Mouse (Mus musculus) cerebellum, adult 11 months (tissue): ENCODE results near the gene Actr5.

ENCODE experiments used
- DNase-seq: peaks from one replicate; pipeline ENCODE4 v3.0.0; 2022

Actr5 gene

DNA sequence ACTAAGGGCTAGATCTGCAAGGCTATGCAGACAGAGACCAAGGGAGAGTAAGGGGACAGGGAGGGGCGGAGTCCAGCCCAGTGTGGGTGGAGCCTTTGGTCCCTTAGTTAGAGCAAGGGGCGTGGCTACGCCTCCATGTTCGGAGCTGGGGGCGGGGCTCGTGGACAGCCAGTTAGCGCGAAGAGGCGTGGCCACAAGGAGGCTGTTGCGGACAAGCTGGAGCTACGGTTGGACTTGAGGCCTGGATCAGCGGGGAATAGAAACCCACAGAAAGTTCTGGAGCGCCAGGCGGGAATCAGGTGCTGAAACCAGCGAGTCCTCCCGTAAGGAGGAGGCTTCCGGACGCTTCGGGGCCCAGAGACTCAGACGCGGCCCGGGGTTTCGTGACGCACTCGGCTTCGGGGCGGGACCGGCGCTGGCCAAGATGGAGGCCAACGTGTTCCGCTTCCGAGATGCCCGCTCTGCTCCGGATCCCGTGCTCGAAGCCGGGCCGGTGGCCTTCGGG lies at the start of gene Actr5:
TSS of gene Actr5 (plus strand) at position 171 of the 505 bp plus-strand sequence.
- DNase-seq, result peak; percentile 92

DNA sequence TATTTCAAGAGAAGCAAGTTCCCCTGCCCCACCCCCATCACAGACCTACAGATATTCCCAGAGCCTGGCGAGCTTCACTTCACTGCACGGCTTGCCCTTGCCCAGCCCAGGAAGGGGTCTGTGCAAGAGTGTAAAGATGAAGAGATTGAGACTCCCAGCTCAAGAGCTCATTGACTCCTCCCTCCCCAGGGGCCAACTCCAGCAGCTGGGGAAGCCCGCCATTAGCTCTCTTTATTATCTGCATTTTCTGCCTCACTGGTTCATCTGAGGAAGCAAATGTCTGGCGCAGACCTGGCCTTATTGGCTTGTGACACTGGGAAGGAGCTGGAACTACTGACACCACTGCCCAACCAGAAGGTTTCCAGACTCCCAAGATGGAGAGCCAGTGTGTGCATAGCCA lies 44.7 kb upstream of the Actr5 start:
- no peak for DNase-seq

DNA sequence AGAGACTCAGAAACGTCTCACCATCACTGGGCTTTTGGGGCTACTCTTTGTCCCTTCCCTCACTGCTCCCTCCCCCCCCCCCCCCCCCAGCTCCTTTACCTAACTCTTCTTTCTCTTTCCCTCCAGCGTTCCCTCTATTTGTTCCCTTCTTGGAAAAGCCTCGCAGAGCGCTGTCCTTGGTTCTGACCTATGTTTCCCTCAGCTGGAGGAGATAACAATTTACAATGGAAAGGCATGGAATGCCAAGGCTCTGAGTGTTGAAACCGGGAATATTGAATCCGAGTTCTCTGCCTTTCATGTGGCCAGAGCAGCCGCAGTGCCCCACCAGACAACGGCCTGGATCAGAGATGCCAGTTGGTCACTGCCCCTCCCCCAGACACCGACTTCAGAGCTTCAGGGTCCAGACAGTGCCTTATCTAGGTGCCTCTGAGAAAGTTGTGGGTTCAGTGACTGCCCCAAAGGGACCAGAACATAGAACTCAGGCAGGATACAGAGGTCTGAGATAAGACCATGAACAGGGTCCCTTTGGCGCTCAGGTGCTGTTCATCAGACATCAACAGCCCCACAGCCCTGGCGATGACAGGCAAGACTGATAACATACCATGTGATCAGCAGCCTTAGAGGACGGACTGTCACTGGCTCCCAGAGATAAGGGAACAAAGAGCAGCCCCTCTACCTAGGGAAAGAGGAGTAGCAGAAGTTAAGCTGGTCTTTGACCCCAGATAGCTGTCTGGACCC lies 39.9 kb upstream of the Actr5 start:
- DNase-seq, result no peak

DNA sequence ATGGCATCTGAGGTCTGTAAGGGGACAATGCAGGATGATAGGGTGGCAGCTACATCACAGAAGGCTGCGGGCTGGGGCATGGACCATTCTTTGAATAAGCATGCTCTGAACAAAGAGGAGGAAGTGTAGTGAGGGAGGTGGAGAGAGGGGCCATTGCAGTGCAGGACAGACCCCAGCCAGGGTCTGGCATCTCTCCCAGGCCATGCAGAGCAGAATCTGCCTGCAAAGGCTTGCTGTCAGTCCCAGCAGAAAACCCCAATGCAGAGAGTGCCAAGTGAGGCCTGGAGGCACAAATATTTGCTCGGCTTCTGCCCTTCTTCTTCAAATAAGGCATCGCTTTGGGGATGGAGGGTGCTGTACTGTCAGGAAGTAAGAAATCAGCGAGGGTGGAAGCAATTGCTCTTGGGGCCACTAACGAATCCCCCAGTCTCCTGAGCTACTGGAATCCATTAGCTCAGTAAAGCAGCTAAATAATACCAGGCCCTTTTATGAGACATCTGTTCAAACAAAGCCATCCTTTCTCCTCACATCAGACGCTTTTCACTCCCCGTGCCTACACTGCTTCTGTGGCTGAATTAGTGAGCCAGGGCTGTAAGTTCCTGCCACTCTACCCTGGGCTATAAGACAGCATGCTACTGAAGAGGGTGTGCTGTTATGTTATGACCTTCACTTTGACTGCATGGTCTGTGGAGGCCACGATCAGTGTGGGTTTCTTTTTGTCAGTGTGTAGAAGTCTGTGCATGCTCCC lies 36.0 kb upstream of the Actr5 start:
- no peak for DNase-seq

DNA sequence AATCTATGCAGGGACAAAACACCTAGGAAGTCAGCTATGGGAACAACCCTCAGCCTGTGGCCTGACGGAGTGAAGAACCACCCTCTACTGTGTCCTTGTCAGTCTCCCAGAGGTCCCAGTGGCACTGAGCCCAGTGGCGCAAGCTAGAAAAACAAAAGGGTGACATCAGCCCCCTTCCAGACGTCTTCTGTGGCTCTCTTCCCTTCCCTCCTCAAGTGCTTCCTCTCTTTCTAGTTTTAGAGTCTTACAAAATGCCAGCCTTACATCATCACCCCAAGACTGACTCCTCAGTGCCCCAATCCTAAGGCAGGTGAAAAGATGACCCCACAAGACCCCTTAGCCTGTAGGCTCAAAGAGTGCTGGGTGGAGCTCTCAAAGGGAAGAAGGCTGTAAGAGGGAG lies 34.2 kb upstream of the Actr5 start:
- no peak for DNase-seq

DNA sequence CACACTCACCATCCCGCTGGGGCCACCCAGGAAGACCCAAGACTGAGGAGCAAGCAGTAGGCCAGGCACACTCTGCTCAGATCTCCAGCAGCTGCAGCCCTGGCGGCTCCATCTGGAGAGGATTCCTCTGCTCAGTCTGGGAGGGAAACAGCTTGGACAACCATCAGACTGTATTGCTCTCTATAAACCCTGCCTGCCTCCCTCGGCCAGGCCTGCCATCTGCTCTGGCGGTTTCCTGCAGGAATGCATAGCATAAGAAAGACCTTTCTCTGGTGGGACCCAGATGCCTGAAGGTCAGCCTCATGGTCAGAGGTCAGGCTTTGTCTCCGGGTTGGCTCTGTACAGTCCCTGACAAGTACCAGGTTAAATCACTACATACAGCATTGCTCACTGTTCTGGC lies 33.4 kb upstream of the Actr5 start:
- DNase-seq, result no peak

DNA sequence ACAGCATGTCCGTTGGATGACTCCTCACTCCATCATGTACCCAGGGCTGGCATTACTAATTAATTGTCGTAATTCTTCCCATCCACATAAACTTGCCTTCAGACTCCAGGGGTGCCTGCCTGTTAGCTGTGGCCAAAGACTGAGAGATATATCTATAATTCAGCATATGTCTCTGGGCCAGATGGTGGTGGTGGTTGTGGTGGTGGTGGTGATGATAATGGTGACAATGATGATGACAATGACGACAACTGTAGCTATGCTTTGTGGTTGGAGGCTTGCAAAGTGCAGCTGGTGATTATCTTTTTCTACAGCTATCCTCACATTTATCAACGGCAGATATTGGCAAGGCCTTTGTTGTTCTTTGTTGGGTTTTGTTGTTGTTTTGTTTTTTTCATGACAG lies 31.3 kb upstream of the Actr5 start:
- DNase-seq, result no peak

DNA sequence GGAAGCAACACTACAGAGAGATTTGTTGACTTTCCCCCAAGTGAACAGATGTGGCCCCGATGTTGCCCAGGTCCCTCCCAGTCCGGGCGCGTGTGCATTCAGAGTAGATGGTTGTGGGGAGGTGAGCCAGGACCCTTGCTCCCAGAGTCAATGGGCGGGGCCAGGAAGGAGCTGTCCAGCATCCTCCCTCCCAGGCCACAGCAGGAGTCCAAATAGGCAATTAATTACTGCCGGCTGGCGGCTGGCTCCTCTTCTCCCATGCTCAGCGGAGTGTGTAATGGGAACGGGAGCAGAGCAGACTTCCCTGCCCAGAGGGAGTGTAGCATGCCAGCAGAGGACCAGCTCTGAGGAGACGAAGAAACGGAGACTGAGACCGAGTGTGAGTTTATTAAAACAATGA lies 29.6 kb upstream of the Actr5 start:
- no peak for DNase-seq

DNA sequence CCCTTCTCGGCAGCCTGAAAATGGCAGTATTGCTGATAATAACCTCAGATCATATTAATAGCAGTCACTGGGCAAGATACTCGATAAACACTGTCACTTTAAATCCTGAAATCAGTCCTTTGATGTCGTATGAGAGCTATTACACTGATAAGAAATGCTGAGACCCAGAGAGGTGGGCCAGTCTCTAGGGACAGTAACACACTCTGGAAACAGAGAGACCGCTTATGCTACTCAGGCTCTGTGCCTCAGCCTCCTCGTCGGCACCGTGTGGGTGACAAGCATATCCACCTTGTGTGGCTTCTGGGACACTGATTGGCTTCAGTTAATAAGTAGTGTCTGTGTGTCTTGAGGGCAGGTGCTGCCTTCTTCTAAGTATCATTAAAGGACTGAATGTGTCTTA lies 29.1 kb upstream of the Actr5 start:
- DNase-seq, result no peak

DNA sequence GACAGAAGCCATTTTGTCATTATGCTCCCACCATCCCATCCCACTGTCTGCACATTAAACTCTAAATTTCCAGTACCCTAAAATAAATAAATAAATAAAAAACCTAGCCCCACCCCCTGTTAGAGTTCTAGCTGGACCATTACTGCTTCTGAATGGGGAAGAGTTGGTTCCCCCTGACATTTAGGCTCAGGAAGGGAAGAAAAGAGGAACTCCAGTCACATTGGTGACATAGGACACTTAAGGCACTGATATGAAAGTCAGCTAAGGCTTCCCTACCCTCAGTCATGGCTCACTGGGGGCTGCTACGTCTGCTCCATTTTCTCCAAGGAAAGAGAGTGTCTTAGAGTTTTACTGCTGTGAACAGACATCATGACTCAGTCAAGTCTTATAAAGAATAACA lies 27.9 kb upstream of the Actr5 start:
- DNase-seq, result no peak

DNA sequence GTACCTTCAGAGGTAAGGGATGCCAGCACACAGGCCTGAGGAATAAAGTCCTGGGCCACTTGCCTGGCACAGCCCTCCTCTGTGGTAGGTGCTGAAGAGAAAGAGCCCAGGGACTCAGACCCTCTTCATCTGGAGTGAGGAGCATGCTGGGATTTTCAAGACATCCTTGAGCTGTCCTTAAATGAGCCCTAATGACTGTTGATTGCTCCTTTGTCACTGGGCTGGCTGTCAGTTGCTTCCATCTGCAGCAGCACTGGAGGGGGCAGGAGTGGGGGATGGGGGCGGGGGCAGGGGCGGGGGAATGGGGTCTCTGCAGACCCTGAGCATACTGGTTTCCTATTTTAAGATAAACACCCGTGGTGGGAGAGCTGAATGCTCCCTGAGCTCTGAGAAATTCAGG lies 24.2 kb upstream of the Actr5 start:
- no peak for DNase-seq

DNA sequence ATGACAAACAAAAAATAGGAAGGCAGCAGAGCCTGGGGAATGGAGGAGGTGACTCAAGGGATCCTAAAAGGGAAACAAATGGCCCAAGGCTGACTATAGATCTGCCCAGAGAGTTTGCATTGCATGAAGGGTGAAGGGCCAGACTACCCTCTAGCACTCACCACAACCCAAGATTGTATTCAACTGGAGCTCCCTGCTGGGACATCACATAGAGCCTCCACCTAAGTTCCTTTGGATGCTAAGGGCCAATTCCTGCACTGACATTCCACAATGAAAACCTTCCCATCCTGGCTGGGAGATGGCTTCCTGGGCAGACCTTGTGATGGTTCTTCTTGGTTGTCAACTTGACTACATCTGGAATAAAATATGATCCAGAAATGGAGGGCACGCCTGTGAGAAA lies 23.4 kb upstream of the Actr5 start:
- no peak for DNase-seq

DNA sequence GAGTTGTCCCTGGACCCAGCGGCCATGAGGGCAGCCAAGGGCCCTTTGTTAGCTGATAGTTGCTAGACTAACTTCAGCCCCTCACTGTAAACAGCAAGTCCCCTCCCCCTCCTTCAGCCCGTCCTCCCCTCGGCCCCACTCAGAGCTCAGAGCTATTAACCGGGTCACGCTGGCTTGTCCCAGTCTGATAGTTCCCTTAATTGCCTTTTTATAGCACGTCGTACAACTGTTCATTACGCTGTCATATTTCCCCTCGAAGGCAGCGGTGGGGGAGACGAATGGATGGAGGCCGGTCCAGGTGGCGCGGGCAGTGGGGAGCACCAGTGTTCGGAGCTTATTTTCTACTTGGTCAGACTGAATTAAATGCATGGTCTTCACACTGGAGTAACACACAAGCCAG lies 22.0 kb upstream of the Actr5 start:
- DNase-seq, result no peak

DNA sequence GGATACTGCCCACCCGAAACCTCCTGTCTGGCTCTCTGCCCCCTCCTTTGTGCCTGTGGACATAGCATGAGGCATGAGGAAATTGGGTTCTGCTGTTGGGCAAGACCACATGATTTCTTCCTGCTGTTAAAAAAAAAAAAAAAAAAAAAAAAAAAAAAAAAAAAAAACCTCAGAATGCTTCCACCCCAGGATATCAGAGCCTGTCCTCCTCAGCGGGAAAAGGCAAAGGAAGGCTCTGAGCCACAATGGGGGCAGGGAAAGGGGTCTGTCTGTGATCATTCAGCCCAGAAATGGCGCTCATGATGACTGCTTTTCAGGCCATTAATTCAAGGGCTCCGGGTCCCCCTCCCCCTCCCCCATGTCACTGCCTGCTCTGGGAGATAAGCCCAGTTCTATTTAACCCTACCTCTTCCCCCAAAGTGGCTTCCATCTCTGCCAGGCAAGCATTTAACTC lies 18.1 kb upstream of the Actr5 start:
- no peak for DNase-seq

DNA sequence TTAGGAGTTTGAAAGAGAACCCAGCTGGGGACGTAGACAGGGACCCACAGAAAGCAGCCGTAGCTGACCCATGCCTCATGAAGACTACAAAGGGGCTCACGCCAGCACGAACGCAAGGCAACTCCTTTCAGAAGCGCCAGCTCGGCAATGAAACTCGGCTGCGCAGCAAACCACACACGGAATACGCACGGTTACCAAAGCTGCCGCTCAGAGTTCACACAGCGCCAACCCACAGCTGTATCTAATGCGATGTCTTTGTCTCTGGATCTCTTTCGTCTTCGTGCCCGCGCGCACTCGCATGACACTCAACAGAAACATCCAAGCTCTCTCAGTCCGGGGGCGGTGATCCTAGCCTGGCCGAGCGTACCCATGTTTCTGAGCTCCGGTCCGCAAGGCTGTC lies 15.0 kb upstream of the Actr5 start:
- DNase-seq, result no peak

DNA sequence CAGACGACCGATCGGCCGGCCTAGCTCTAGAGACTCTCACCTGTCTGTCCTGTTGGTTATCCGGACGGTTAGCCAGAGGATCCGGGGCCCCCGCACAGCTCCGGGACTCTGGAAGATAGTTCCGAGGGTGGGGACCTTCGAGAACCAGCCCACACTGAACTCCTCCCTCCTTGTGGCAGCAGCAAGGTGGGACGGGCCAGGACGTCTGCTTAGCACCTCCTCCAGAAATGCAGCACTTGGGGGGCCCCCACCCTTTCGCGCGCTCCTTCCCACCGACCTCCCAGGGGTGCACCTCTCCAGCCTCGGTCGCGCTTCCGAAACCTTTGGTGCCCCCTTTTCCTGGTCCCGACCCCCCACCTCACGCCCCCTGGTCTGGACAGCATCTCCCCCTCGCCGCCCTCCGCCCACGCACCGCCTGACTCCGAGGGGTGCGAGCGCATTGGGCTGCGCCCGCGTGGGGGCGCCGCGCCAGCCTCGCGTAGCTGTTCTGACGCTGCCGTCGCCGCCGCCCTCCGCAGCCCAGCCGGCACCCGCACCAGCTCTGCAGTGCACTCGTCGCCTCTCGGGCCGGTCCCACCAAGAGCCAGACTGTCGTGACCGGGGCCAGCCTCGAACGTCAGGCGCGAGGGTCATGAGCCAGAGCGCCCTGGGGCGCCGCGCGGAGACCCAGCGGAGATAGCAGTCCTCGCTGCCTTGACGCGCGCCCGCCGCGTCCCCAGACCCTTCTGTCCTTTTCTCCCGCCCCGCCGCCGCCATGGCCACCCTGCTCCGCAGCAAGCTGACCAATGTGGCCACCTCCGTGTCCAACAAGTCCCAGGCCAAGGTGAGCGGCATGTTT lies 14.0 kb upstream of the Actr5 start, which contains the start of gene Slc32a1:
TSS of gene Slc32a1 (plus strand) at position 280 of the 838 bp plus-strand sequence.
- no peak for DNase-seq

DNA sequence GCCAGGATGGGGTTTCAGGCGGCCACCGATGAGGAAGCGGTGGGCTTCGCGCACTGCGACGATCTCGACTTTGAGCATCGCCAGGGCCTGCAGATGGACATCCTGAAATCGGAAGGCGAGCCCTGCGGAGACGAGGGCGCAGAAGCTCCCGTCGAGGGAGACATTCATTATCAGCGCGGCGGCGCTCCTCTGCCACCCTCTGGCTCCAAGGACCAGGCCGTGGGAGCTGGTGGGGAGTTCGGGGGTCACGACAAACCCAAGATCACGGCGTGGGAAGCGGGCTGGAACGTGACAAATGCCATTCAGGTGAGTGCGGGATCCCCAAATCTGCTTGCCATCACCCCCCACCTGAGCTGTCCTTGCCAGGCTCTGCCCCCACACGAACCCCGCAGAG lies 13.4 kb upstream of the Actr5 start:
- DNase-seq, result no peak

DNA sequence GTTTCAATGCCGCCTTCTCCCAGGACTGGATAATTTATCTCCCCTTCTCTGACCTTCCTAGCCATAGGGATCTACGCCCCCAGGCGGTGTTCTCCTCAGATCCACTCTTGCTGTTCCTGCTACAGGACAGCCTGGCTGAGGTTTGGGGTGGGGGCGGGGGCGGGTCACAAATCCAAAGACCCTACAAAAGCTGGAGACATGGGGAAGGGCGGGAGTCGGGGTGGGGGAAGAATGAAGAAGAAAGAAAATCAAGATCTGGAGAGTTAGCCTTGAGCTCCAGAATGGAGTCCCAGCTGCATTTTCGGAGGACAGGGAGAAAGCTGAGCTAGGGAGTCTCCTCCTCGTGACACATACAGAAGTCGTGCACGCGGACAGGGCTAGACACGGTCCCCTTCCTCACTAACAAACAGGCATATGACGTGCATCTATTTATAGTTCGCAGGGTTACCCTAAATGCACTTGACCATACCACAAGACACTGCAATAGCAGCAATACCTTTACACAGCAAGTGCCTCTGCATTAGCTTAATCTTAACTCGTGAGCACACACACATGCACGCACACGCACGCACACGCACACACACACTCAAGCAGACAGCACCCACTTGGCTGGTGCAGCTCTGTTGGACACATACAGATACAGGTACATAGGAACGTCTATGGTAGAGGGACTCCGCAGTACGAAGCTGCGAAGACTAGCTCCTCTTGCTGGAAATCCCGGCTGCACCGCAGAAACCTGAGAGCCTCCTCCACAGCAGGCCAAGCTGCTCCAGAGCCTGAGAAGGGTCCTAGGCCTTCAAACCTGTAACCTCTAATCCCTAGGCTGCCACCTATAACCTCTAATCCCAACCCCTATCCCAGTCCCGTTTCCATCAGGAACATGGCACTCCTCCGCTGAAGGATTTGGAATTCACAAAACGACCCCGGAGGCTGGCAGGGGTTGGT lies 12.7 kb upstream of the Actr5 start:
- no peak for DNase-seq

DNA sequence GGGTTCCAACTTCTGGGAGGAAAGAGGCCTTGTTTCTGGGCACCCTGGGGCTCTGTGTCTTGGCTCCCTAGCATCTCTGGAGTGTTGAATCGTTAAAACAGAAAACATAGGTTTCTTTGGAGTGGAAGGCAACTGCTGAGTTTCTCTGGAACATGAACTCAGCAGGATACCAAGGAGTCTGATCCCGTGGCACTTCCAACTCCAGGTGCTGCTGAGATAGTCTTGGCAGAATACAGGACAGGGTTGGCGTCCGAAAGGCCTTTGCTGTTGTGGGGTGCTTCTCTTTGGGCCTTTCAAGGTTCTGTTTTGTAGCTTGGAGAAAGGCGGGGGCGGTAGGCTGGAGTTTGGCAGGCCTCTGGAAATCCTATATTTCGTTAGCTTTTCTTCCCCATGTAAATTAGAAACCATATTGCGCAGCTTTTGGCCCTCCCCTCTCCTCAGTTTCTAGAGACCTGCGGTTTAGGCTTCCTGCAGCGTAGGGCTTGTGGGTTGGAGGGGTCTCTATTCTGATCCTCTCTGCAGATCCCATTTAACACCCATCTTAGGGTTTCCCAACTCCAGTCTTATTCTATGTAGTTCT lies 11.9 kb upstream of the Actr5 start:
- DNase-seq, result no peak

DNA sequence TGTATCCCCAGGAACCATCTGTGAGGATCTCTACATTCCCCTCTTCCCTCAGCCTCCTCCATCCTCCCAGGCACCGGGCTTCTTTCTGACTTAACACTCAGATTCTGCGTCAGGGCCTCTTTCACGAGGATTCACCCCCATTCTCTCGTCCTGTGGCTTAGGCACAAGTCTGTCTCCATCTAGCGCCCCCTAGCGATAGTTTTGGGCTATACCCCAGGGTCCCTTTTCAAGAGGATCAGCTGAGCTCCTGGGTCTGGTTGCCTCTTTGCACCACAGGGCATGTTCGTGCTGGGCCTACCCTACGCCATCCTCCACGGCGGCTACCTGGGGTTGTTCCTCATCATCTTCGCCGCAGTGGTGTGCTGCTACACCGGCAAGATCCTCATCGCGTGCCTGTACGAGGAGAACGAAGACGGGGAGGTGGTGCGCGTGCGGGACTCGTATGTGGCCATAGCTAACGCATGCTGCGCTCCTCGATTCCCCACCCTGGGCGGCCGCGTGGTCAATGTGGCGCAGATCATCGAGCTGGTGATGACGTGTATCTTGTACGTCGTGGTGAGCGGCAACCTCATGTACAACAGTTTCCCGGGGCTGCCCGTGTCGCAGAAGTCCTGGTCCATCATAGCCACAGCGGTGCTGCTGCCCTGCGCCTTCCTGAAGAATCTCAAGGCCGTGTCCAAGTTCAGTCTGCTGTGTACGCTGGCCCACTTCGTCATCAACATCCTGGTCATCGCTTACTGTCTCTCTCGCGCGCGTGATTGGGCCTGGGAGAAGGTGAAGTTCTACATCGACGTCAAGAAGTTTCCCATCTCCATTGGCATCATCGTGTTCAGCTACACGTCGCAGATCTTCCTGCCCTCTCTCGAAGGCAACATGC lies 10.9 kb upstream of the Actr5 start:
- DNase-seq, result peak; percentile 39
